Mouse (Mus musculus): ENCODE measurements at regions not wholly inside any gene's neighbourhood (a gene's known extent, or its start where the extent isn't known, plus 50 kb on each side); places are given as distances from the start of the nearest gene placed in this dataset.

DNA sequence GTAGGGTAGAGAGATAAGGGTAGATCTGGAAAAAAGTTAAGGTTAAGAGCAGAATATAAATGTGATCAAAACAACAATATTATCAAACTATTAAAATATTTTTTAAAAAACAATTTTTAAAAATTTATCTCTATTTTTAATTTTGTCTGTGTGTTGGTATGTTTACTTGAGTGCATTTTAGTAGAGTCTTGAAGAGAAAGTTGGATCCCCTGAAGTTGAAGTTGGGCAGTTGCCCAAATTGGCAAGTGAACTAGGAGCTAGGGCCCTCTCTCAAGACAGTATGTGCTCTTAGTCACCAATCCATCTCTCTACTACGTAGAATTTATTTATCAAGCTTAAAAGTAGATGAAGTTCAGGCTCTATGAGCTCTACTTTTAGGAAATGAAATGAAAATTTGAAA lies 59.9 kb downstream of the Adamts1 start:
- no peak overlapping the region for H3K27ac ChIP-seq
- TF ChIP-seq CTCF (IDR thresholded peaks at IDR 0.05): no peak
- no peak for DNase-seq
- intact Hi-C loops (cut with DNase I): no loop called here
- no peak overlapping the region for H3K4me3 ChIP-seq

DNA sequence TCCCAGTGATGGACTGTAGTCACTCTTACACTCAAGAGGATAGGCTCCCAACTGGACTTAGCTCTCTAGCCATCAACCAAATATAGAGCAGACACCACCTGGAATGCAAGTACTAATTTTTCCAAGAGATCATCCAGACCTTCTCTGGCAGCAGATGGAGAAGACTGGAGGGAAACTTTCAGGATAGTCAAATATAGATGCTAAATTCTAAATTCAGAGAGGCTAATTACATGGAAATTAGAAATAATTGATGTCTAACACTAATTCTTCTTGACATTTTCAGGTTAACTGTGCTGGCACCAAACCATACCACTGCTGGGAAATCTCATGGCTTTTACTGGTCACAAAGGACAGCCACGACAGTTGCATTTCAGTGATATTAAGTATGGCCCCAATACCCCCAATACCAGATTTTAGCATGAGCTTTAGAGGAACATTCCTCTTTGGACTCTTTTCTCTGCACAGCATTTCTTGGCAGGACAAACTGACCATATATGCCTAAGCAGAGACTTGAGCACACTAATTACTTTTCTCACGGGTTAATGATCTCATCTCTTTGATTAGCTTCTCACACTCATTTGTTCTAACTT lies 64.2 kb downstream of the Adamts1 start:
- no peak for DNase-seq
- intact Hi-C loops (cut with DNase I): no loop called here
- TF ChIP-seq CTCF (IDR thresholded peaks at IDR 0.05): no peak
- Histone ChIP-seq H3K27ac (no peak overlapping the region), H3K4me3 (no peak overlapping the region)

DNA sequence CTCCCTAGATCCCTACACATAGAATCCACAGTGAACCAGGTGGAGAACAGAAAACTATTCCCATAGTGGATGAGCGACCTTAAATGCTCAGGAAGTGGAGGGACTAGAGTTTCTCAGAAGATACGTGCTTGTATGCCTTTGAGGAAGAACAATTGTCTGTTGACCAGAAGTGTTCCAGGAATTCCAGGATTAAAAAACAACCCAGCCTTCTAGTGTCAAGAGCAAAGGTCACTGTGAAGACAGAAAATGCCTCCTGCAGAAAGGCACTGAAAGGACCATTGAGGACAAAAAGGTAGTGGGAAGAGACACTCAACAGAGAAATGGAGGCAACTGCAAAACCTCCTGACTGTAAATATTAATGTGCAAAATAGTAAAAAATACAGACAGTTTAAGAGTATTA lies 74.9 kb downstream of the Adamts1 start:
- Histone ChIP-seq H3K4me3 (no peak overlapping the region), H3K27ac (no peak overlapping the region)
- no peak for TF ChIP-seq CTCF (IDR thresholded peaks at IDR 0.05)
- DNase-seq: no peak
- intact Hi-C loops (cut with DNase I): no loop called here

DNA sequence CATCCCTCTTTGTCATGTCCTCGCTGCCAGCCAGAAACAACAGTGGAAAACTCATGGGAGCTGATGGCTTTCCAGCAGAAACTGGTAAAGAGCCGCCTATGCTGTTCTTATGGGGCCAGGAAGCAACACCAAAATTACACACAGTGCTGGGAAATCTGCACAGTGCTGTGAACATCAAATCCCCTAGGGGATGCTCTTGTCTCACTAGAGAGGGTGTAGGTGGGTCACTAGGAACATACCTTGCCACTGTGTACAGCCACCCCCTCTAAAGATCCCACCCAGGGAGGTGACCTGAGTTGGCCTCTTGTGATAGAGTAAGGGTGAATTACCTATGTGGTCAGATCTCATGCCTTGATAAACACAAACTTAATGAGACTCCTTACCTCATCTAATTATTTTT lies 80.9 kb downstream of the Adamts1 start:
- Histone ChIP-seq H3K4me3 (no peak overlapping the region), H3K27ac (no peak overlapping the region)
- DNase-seq: no peak
- TF ChIP-seq CTCF (IDR thresholded peaks at IDR 0.05): peak; percentile 38; the same call in 1 of the 2 replicates
- intact Hi-C loops (cut with DNase I): no loop called here

DNA sequence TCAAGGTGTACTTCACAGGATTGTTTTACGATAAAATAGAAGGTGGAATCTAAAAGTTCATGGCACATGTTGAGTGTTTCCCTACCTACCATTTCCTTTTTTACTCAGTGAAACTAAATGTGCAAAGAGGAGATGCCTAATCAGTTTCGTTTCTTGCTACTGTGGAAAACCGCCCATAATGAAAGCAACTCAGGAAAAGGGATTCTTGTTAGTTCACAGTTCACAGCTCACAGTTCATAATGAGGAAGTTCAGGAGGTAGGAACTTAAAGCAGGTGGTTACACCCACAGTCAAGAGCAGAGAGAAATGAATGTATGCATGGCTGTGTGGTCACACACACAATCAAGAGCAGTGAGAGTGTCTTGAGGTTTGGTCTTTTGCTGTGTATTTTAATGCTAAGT lies 90.6 kb downstream of the Adamts1 start:
- intact Hi-C loops (cut with DNase I): no loop called here

DNA sequence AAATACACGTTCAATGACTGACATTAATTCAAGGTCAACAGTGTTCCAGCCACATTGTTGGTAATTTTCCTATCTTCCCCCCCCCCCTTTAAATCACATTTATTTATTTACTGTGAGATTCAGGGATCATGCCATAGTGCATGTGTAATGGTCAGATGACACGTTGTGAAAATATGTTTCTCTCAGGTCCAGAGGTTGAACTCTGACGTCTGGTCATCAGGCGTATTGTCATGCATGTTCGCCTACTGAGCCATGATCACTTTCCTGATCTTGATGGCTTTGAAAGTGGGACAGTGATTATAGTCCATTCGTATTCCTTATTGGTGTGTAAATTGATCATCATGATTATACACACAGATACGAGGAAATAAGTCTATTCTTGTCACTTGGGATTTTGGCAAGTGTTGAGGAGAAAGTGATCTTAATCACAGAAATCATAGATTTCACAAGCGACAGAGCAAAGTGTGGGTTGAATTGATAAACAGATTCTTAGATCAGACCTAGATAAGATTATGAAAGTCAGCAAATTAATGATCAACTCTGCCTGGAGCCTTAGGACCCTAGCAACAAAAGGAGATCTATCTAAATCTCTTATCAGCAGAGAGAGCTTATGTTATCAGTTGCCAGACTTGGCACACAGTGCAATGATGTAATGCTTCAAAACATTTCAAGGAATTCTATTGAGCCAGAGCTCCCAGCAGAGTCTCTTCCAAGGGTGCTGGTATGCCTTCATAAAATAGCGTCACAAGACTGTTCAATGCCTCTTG lies 98.5 kb downstream of the Adamts1 start:
- no peak for DNase-seq
- TF ChIP-seq CTCF (IDR thresholded peaks at IDR 0.05): no peak
- intact Hi-C loops (cut with DNase I): no loop called here
- no peak overlapping the region for H3K4me3 ChIP-seq
- no peak overlapping the region for H3K27ac ChIP-seq

More for the DNA sequence above, 90.6 kb downstream of the Adamts1 start:
- Histone ChIP-seq H3K4me3 (no peak overlapping the region), H3K27ac (no peak overlapping the region)
- TF ChIP-seq CTCF (IDR thresholded peaks at IDR 0.05): no peak
- DNase-seq: no peak

DNA sequence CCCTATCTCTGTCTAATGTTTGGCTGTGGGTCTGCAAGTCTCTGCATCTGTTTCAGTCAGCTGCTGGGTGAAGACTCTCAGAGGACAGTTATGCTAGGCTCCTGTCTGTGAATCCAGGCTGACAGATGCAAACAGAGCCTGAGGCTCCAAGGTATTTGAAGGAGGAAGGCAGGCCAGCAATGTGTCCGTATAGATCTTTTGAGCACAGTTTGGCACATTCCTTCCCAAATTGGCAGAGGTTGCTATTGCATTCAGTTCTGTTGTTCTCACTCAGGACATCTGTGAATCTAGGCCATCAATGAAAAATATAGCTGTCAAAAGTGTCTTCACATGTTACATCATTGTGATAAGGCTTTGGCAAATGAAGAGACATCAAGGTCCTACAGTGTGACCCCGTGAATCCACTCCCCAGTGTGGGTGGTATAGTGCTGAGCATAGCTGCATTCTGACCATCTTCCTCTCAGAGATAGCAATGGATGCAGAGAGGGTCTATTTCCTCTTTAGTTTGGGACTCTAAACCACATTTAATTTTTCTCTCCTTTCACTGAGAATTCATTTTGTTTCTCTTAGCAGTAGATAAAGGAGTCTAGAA lies 99.9 kb downstream of the Adamts1 start:
- intact Hi-C loops (cut with DNase I): no loop called here
- no peak overlapping the region for H3K27ac ChIP-seq
- no peak for TF ChIP-seq CTCF (IDR thresholded peaks at IDR 0.05)
- H3K4me3 ChIP-seq: no peak overlapping the region
- DNase-seq: no peak

DNA sequence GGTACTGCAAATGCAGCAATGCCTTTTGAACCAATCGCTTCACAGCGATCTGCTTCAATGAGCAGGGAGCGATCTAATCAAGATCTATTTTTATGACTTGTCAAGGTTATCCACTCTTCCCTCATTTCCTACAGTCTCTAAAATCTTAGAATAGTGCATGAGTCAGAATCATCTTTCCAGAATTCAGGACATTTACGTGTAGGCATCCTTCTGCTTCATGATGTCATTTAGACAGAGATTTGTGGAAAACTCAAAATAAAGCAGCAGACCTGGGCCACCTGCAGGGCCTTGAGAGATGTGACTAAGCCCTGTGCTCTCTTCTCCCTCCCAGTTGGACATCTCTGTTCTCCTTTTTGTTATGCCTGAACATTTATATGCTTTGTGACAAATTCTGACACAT lies 103.6 kb downstream of the Adamts1 start:
- H3K4me3 ChIP-seq: no peak overlapping the region
- H3K27ac ChIP-seq: no peak overlapping the region
- intact Hi-C loops (cut with DNase I): no loop called here
- DNase-seq: no peak
- no peak for TF ChIP-seq CTCF (IDR thresholded peaks at IDR 0.05)

DNA sequence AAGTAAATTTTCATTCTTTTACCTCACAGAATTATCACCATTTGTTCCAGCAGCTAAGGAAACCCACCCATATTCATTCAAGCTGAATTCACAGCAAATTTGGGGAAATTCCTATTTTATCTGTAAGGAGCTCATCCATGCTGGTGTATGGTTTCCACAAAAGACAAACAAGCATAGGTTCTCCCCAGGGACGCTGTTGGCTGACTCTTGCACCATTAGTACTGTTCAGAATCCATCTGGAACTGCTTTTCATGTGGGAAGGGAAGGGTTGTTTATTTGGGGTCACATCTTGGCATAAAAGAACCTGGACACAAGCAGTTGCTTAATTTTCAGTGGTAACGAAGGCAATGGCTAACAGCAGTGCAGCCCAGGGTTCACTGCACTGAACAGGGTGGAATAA lies 120.2 kb downstream of the Adamts1 start:
- no peak for TF ChIP-seq CTCF (IDR thresholded peaks at IDR 0.05)
- no peak for DNase-seq
- intact Hi-C loops (cut with DNase I): no loop called here
- H3K4me3 ChIP-seq: no peak overlapping the region
- H3K27ac ChIP-seq: no peak overlapping the region

DNA sequence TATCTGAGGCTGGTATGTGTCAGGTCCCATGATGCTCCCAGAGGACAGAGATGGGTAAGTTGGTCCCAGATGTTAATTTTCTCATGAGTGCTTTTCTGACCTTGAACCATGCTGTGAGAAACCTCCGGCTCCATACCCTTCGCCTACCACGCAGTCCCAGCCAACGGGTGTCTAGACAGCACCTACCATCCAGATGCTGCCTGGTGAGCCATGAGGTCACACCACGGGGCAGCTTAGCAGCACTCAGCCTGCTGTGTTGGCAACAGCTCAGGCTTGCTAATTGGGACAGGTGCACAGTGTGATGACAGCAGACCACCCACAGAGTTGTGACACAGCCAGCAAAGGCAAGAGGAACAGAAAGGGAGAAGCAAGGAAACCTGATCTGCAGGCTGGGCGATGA lies 122.6 kb downstream of the Adamts1 start:
- DNase-seq: peak; percentile 18
- Histone ChIP-seq H3K27ac (no peak overlapping the region), H3K4me3 (no peak overlapping the region)
- TF ChIP-seq CTCF (IDR thresholded peaks at IDR 0.05): no peak
- intact Hi-C loops (cut with DNase I): no loop called here

DNA sequence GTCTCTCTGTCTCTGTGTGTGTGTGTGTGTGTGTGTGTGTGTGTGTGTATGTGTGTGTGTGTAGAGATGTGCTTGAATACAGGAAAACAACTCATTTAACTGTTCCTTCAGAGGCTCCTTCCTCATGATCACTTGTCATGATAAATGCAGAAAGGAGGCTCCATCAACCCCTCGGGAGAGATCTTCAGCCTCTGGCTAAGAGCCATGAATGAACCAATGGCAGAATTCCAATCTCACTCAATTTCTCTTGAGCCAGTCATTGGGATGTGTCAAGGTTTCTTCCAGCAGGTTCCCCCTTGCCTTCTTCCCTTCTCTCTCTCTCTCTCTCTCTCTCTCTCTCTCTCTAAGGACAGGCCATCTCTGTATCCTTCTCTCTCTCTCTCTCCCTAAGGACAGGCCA lies 124.1 kb downstream of the Adamts1 start:
- no peak overlapping the region for H3K27ac ChIP-seq
- no peak for DNase-seq
- intact Hi-C loops (cut with DNase I): loop anchor here (2.0 kb wide), 1 partner anchor 722 kb away; no protein-coding TSS in a partner anchor
- TF ChIP-seq CTCF (IDR thresholded peaks at IDR 0.05): no peak
- no peak overlapping the region for H3K4me3 ChIP-seq

DNA sequence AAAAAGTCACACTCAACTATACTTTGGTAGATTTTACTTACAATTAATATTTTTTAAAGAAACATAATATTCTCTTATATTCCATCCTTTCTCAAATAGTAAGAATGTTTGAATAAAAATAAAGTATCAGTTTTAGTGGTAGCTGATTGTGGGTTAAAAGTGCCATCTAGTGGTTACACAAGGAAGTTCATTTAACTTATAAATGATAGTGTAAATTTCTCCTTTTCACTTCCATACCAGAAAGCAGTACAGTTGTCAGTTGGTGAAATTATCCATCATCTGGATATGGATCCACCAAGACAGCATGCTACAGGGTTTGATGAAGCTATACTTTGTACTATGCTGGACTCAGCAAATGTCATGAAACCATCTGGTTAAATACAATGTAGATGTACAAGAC lies 124.7 kb downstream of the Adamts1 start:
- TF ChIP-seq CTCF (IDR thresholded peaks at IDR 0.05): peak; percentile 83
- Histone ChIP-seq H3K4me3 (no peak overlapping the region), H3K27ac (no peak overlapping the region)
- no peak for DNase-seq
- intact Hi-C loops (cut with DNase I): loop anchor here (2.0 kb wide), 1 partner anchor 721 kb away; no protein-coding TSS in a partner anchor

DNA sequence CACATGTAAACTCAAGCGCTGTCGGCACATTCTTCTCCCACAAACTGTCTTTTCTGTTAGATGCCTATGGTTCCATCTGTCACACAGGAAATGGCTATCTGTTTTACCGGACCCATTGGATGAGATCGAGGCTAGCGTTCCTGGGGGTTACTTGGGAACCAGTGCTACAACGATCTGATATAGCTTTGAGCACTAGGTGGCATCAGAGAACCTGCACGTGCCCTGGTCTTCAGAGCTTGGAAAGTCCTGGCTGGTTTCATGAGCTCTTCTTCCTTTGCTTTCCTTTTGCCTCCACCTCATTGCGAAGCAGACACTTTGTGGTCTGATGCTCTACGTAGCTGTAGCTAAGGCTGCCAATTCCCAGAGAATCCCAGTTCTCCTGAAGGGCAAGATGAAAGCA lies 123.8 kb upstream of the Cyyr1 start:
- peak; percentile 60 for TF ChIP-seq CTCF (IDR thresholded peaks at IDR 0.05)
- no peak overlapping the region for H3K27ac ChIP-seq
- peak; percentile 26 for DNase-seq
- H3K4me3 ChIP-seq: no peak overlapping the region
- intact Hi-C loops (cut with DNase I): loop anchor here (2.0 kb wide), 1 partner anchor 1570 kb away; no protein-coding TSS in a partner anchor

Measured in gastrocnemius, adult 2 months (tissue).